Mouse (Mus musculus): ENCODE measurements at regions not wholly inside any gene's neighbourhood (a gene's known extent, or its start where the extent isn't known, plus 50 kb on each side); places are given as distances from the start of the nearest gene placed in this dataset.

- no peak for DNase-seq (ENCODE audit: low spot score in 2 of 2)
These were observed 1039.5 kb upstream of the Adcyap1 start for GRCm38 (mm10) chr17:92159325-92159724.

GRCm38 (mm10) chr17:92185740-92186139 is 1013.1 kb upstream of the Adcyap1 start:
- no peak for DNase-seq (ENCODE audit: low spot score in 2 of 2)

GRCm38 (mm10) chr17:92210730-92211129 is 988.1 kb upstream of the Adcyap1 start:
- peak in 1 of 2 experiments; percentile 4 for DNase-seq (ENCODE audit: low spot score in 2 of 2)

- DNase-seq (ENCODE audit: low spot score in 2 of 2): no peak
These were observed 982.4 kb upstream of the Adcyap1 start for GRCm38 (mm10) chr17:92216464-92216863.
